Mouse (Mus musculus) kidney, postnatal 25 days (tissue): ENCODE measurements around the gene Adam25.
"Not testable (repeated sequence)": the region's sequence is repeated elsewhere in the genome, so short reads cannot be mapped to it uniquely, and the experiment has no call there.

Experiments used
- DNase-seq, 2 experiments: peaks; one replicate each; pipeline ENCODE4 v3.0.0; 2021; ENCODE audit warnings: mixed read lengths in 2 of 2

The Adam25 gene

DNA sequence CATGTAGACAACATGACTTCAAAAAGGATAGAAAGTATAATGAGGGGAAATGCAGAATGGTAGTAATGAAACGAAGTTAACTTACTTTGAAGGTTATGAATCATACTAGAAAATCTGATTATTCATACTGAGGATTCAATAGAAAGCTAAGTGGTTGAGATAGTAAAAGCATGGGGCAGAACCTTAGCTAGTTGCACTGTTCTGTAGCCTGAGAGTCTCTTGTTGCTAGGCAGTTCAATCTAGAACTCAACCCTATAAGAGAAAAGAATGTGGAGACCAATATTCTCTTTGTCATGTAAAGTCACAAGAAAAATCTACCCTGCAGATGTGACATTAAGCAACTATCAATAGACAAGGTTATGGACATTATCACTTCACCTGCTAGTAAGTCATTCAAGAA lies at the start of gene Adam25:
Gene Adam25, plus strand, starts transcription at position 301 of the 400 bp plus-strand sequence.
- DNase-seq = not testable (repeated sequence)

- DNase-seq = not testable (repeated sequence)
Observed at GRCm38 (mm10) chr8:40715406-40715805, 36.6 kb upstream of the Adam25 start.

DNA sequence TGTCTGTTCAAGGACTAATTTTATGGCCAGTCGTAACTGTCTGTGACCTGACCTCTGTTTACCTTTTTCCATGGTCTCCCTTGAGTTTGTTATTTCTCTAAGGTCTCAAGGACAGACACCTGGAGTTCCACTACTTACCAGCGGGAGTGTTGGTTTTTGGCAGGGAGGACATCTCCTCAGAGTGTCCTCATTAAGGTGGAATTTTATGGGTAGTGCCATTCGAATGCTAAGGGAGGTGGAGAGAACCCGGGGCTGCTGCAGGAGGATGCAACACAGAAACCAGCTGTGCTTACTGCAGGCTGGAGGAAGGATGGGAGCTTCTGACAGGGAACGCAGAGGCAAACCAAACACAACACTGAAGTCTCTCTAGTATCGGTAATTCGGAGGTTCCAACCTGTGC lies 36.0 kb upstream of the Adam25 start:
- no peak for DNase-seq

- no peak for DNase-seq
Observed at GRCm38 (mm10) chr8:40783320-40783719, 31.3 kb downstream of the Adam25 start.

DNA sequence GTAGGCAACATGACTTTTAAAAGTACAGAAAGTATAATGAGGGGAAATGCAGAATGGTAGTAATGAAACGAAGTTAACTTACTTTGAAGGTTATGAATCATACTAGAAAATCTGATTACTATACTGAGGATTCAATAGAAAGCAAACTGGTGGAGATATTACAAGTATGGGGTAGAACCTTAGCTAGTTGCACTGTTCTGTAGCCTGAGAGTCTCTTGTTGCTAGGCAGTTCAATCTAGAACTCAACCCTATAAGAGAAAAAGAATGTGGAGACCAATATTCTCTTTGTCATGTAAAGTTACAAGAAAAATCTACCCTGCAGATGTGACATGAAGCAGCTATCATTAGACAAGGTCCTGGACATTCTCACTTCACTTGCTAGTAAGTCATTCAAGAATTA lies 41.0 kb downstream of the Adam25 start, which contains the start of gene Adam20:
Gene Adam20, plus strand, starts transcription at position 301 of the 400 bp plus-strand sequence.
- DNase-seq = not testable (repeated sequence)

- DNase-seq = no peak
Observed at GRCm38 (mm10) chr8:40803379-40804079, 51.5 kb downstream of the Adam25 start.
